Mouse (Mus musculus) gastrocnemius, postnatal 14 days (tissue): Measurements from ENCODE around the gene Cgn. TPM values are rescaled to one million over a fixed set of nuclear protein-coding genes. Genes with fewer than 3 reads are reported as not detected.
"Not testable (repeated sequence)": the region's sequence is repeated elsewhere in the genome, so short reads cannot be mapped to it uniquely, and the experiment has no call there.

ENCODE experiments used
- DNase-seq: peaks from one replicate; pipeline ENCODE4 v3.0.0; 2021; ENCODE audit warnings: mixed read lengths
- intact Hi-C: fragments of 180-260 bp; cut with DNase I; formaldehyde crosslinking; loops from one replicate; pipeline ENCODE4 v1.15.1; 2025; ENCODE audit warnings: low total_unique reads
- total RNA-seq, 2 experiments: library from RNA; stranded (reverse); gene quantifications; 2 replicates each; pipeline ENCODE4 v1.2.3; 2021

Gene Cgn
- total RNA-seq, 2 experiments from 2014 or later, result 0.11 to 0.16 TPM

- intact Hi-C loops, result no loop called here
- no peak for DNase-seq
Measured at GRCm38 (mm10) chr3:94794359-94794758, 8.1 kb upstream of the Cgn start.

- intact Hi-C loops, result no loop called here
- no peak for DNase-seq
Measured at GRCm38 (mm10) chr3:94793672-94794071, 7.4 kb upstream of the Cgn start.

GRCm38 (mm10) chr3:94792258-94792657, 6.0 kb upstream of the Cgn start:
- no peak for DNase-seq
- intact Hi-C loops, result no loop called here

- DNase-seq, result no peak
- intact Hi-C loops, result no loop called here
Measured at GRCm38 (mm10) chr3:94789516-94789915, 3.2 kb upstream of the Cgn start.

GRCm38 (mm10) chr3:94789071-94789470, 2.8 kb upstream of the Cgn start:
- intact Hi-C loops, result no loop called here
- DNase-seq, result no peak

GRCm38 (mm10) chr3:94787122-94787780, 959 bp upstream of the Cgn start:
- no peak for DNase-seq
- intact Hi-C loops, result no loop called here

GRCm38 (mm10) chr3:94785958-94786357, 334 bp downstream of the Cgn start:
- intact Hi-C loops, result no loop called here
- DNase-seq, result no peak

- intact Hi-C loops, result no loop called here
- DNase-seq, result no peak
Measured at GRCm38 (mm10) chr3:94784171-94784701, 2.1 kb downstream of the Cgn start.

GRCm38 (mm10) chr3:94783462-94783931, 2.8 kb downstream of the Cgn start:
- intact Hi-C loops, result no loop called here
- no peak for DNase-seq

- intact Hi-C loops, result no loop called here
- DNase-seq, result no peak
Measured at GRCm38 (mm10) chr3:94782936-94783335, 3.4 kb downstream of the Cgn start.

- intact Hi-C loops, result no loop called here
- no peak for DNase-seq
Measured at GRCm38 (mm10) chr3:94781356-94781755, 4.9 kb downstream of the Cgn start.

- no peak for DNase-seq
- intact Hi-C loops, result no loop called here
Measured at GRCm38 (mm10) chr3:94775886-94776285, 10.4 kb downstream of the Cgn start.

- no peak for DNase-seq
- intact Hi-C loops, result no loop called here
Measured at GRCm38 (mm10) chr3:94774039-94774438, 12.3 kb downstream of the Cgn start.

- intact Hi-C loops, DNase-seq: not testable (repeated sequence)
Measured at GRCm38 (mm10) chr3:94765456-94765855, 20.8 kb downstream of the Cgn start.

GRCm38 (mm10) chr3:94764545-94765292, 21.6 kb downstream of the Cgn start:
- intact Hi-C loops, DNase-seq: not testable (repeated sequence)

- intact Hi-C loops, result not testable (repeated sequence)
Measured at GRCm38 (mm10) chr3:94758427-94758826, 27.9 kb downstream of the Cgn start.

GRCm38 (mm10) chr3:94758056-94758409, 28.3 kb downstream of the Cgn start:
- DNase-seq, intact Hi-C loops: not testable (repeated sequence)

More at GRCm38 (mm10) chr3:94758427-94758826, 27.9 kb downstream of the Cgn start:
- not testable (repeated sequence) for DNase-seq

GRCm38 (mm10) chr3:94757251-94758055, 28.8 kb downstream of the Cgn start:
- DNase-seq, intact Hi-C loops: not testable (repeated sequence)

- intact Hi-C loops, result no loop called here
- DNase-seq, result no peak
Measured at GRCm38 (mm10) chr3:94745691-94746090, 40.6 kb downstream of the Cgn start.

- DNase-seq, intact Hi-C loops: not testable (repeated sequence)
Measured at GRCm38 (mm10) chr3:94723637-94724036, 62.7 kb downstream of the Cgn start.
